Mouse (Mus musculus) inflammation-experienced regulatory T-cells (primary cell): ENCODE results near the gene Dync2li1. TPM values are rescaled to one million over a fixed set of nuclear protein-coding genes. Genes with fewer than 3 reads are reported as not detected.

Source experiments
- polyA plus RNA-seq, 2 experiments: library from polyadenylated mRNA; unstranded; fragments of 100-300 nt; shearing (Covaris generic); gene quantifications; one replicate each; pipeline ENCODE4 v1.2.1; 2017

The Dync2li1 gene
- polyA plus RNA-seq: 1 to 10 TPM in 1 of 2 experiments, not detected in 1; 3.7 TPM

DNA sequence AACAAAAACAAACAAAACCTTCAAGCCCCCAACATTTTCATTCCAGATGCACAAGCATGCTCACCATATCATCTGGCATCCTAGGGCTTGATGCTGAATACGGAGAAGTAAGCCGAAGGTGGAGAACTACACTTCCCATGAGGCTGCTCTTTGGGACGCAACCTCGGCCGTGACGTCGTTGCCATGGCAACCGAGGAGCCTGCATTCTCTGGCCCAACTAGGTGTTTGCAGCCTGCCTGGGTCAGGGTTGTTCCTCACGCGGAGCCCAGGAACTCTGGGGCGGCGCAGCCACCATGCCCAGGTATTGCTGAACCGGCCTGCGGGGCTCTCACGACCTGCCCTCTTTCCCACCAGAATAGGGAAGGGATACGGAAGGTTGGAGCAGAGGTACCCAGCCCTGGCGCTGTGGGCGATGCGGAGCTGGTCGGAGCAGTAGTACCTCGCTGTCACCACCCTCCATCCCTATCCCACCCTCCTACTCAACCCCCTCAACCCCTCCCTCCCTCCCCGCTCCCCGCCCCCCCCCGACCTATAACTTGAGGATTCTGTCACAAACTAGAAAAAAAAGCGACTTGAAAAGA is at the start of gene Dync2li1:
TSS of gene Dync2li1 (plus strand) at position 221 of the 581 bp plus-strand sequence.

DNA sequence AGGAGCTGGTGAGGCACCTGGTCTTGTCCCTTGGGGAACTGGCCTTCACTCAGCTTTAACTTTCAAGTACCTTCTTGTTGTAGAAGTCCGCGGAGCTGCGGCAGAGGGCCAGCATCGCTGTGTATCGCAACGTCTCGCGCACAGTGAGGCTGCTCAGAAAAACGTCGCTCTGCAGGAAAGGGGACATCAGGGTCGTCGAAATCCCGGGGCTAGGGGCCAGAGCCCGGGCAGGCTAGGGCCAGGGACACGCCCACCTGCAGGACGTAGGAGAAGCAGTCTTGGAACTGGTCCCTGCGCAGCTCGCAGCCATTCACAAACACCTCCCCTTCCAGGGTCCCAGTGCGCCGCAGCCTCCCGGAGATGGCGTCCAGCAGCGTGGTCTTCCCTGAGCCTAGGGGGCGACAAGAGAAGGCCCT is 49.7 kb downstream of the Dync2li1 start, which contains the start of gene Abcg8:
TSS of gene Abcg8 (plus strand) at position 352 of the 416 bp plus-strand sequence.

DNA sequence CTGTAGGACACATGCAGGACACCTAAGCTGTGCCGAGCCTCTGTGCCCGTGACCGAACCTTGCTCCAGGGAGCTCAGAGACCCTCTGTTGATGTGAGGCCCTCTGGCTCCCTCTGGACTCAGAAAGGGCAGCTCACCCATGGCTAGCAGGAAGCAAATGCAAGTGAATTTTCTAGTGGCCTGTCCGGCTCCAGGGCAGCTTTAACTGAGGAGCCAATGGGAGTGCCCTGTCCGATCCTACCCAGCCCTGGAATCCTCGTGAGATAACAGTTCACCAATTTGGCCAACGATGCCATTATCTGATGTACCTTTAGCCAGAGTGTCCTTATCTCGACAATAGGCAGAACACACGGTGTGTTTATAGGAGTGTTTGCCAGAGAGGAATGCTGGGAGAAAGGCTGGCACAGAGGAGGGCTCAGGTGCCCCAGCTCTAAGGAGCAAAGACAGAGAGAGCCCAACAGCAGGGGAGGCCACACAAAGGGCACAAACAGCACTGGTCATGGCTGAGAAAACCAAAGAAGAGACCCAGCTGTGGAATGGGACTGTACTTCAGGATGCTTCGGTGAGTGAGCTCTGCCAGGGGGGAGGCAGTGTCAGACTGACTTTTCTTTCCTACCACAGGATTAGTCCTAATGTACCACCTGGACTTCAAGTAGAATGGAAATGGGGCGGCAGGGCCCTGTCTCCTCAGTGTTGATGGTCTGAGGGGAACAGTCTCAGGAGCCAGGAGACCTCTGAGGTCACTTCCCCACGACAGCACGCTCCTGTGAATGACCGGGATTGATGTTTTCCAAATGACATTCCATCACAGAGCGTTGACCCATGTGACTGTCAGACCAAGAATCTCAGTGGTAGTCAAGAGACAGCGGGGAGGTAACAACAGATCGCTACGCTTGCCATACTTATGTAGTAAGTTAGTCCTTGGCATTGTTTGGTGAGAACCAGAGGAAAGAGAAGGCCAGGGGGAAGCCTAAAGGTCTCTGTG is 56.7 kb downstream of the Dync2li1 start, which contains the start of gene Abcg5:
TSS of gene Abcg5 (minus strand) at position 278 of the 984 bp plus-strand sequence.

Other genes with a start within 250 kb of the Dync2li1 start
- gene Thada, start 160.3 kb upstream of the Dync2li1 start, polyA plus RNA-seq: 100 to 1,000 TPM in 1 of 2 experiments, 10 to 100 TPM in 1; 66.8 to 117 TPM
- gene Plekhh2, start 114.6 kb upstream of the Dync2li1 start, polyA plus RNA-seq: 1 to 10 TPM in 1 of 2 experiments, under 1 TPM in 1; 0.12 to 1.7 TPM
- not detected for gene Abcg8, start 49.8 kb downstream of the Dync2li1 start, polyA plus RNA-seq
- 1 to 10 TPM in 1 of 2 experiments, under 1 TPM in 1; 0.76 to 1.5 TPM for gene Abcg5, start 56.5 kb downstream of the Dync2li1 start, polyA plus RNA-seq
- gene Lrpprc, start 164.3 kb downstream of the Dync2li1 start, polyA plus RNA-seq: 10 to 100 TPM; 32.6 to 40.7 TPM